Comparison of ENCODE assay signal across 18 mouse cellular contexts in genomic region chr5:134507859-134508399, GRCm38 (mm10). TPM values are rescaled to one million over a fixed set of nuclear protein-coding genes. Genes with fewer than 3 reads are reported as not detected.
DNase-seq lines count a peak whose midpoint lies in the region; ATAC-seq and TF ChIP-seq lines count a peak whose summit lies in the region.
"Had no signal": no experiment of that assay in that cellular context is flagged by ENCODE, and none has a peak within 500 bp of the region (broad histone marks: within the 10 kb centered on the region; RNA-seq: fewer than 3 reads in every experiment).

No protein-coding gene starts in this region.

- H3K4me1 ChIP-seq in forebrain, embryonic 12.5 days: peaks cover 5% of the 10 kb centered on the region; the same call in 1 of the 2 replicates
- peaks cover 16% of the 10 kb centered on the region for H3K4me1 ChIP-seq in forebrain, embryonic 16.5 days (replicated peaks; ENCODE audit: control insufficient read depth, insufficient read depth, low read length)
- peaks cover 13% of the 10 kb centered on the region; the same call in 1 of the 2 replicates for H3K4me1 ChIP-seq in forebrain, embryonic 14.5 days (ENCODE audit: control insufficient read depth, insufficient read depth, low read length)

- no peak for TF ChIP-seq CTCF in brain, embryonic 14.5 days (IDR thresholded peaks at IDR 0.05; ENCODE audit: borderline replicate concordance, extremely low read depth, insufficient read depth, insufficient read length)

- peaks cover 73% of the 10 kb centered on the region for H3K36me3 ChIP-seq in forebrain, embryonic 12.5 days (replicated peaks)
- H3K36me3 ChIP-seq in forebrain, embryonic 16.5 days (ENCODE audit: control insufficient read depth, insufficient read depth): peaks cover 33% of the 10 kb centered on the region
- peaks cover 73% of the 10 kb centered on the region for H3K36me3 ChIP-seq in forebrain, embryonic 14.5 days (ENCODE audit: control insufficient read depth, insufficient read depth, low read length)

- ATAC-seq in forebrain, embryonic 12.5 days (ENCODE audit: low FRiP score): 0 out of 2 replicates have a peak, but pooled peaks have one; percentile 27
- no peak for ATAC-seq in forebrain, embryonic 16.5 days
- no peak for ATAC-seq in forebrain, embryonic 14.5 days

- no peak for TF ChIP-seq POLR2A in brain, embryonic 14.5 days (IDR thresholded peaks at IDR 0.05; ENCODE audit: borderline replicate concordance, extremely low read depth, insufficient read depth, insufficient read length, poor library complexity, severe bottlenecking)

- no peaks in the 10 kb centered on the region for H3K9me3 ChIP-seq in forebrain, embryonic 12.5 days
- H3K9me3 ChIP-seq in forebrain, embryonic 16.5 days (ENCODE audit: control insufficient read depth, low read length): no peaks in the 10 kb centered on the region
- H3K9me3 ChIP-seq in forebrain, embryonic 14.5 days (replicated peaks; ENCODE audit: control insufficient read depth, low read length): no peaks in the 10 kb centered on the region
- H3K9me3 ChIP-seq: megakaryocyte, embryonic 14.5 days had no signal

- 71% methylated on average over 5 of the region's 5 CpGs for WGBS in forebrain, embryonic 12.5 days
- WGBS in forebrain, embryonic 16.5 days: 69% methylated on average over 5 of the region's 5 CpGs
- 69% methylated on average over 5 of the region's 5 CpGs for WGBS in forebrain, embryonic 14.5 days

- peak; percentile 48 for DNase-seq in left cerebral cortex, postnatal 4 days
- DNase-seq in left cerebral cortex, postnatal 36 days (ENCODE audit: low spot score in 2 of 2): no peak
- peak; percentile 63 for DNase-seq in brain, embryonic 14.5 days (ENCODE audit: low read depth)
- DNase-seq in forebrain, embryonic 14.5 days (ENCODE audit: low spot score): no peak
- no peak for DNase-seq in cerebellum, adult 9-10 months
- no peak for DNase-seq in heart, postnatal 4 days

- no peak overlapping the region for H3K9ac ChIP-seq in forebrain, embryonic 12.5 days
- H3K9ac ChIP-seq in forebrain, embryonic 16.5 days (replicated peaks; ENCODE audit: low read depth, low read length): no peak overlapping the region
- H3K9ac ChIP-seq in forebrain, embryonic 14.5 days (ENCODE audit: low read length): no peak overlapping the region

- peak overlapping the region; percentile 21; the same call in 1 of the 2 replicates for H3K27ac ChIP-seq in forebrain, embryonic 12.5 days
- H3K27ac ChIP-seq in forebrain, embryonic 16.5 days (ENCODE audit: low read length): no peak overlapping the region; the same call in none of the 2 replicates
- H3K27ac ChIP-seq in forebrain, embryonic 14.5 days (ENCODE audit: low read depth, low read length): peak overlapping the region; percentile 39; the same call in 1 of the 2 replicates

- intact Hi-C loops in left cerebral cortex, postnatal 4 days (cut with DNase I): no loop called here
- intact Hi-C loops in left cerebral cortex, postnatal 36 days (cut with DNase I): no loop called here

- no peaks in the 10 kb centered on the region for H3K27me3 ChIP-seq in forebrain, embryonic 12.5 days
- no peaks in the 10 kb centered on the region for H3K27me3 ChIP-seq in forebrain, embryonic 16.5 days (replicated peaks; ENCODE audit: control insufficient read depth, insufficient read depth, low read length)
- H3K27me3 ChIP-seq in forebrain, embryonic 14.5 days (replicated peaks; ENCODE audit: control insufficient read depth, insufficient read depth, low read length): no peaks in the 10 kb centered on the region
- H3K27me3 ChIP-seq: CH12.LX had no signal

- H3K4me3 ChIP-seq in forebrain, embryonic 12.5 days (replicated peaks): no peak overlapping the region
- no peak overlapping the region for H3K4me3 ChIP-seq in forebrain, embryonic 16.5 days (replicated peaks; ENCODE audit: low read length)
- no peak overlapping the region for H3K4me3 ChIP-seq in forebrain, embryonic 14.5 days (ENCODE audit: low read depth, low read length)
- H3K4me3 ChIP-seq: megakaryocyte, embryonic 14.5 days; myocyte had no signal

- no peak overlapping the region for H3K4me2 ChIP-seq in forebrain, embryonic 12.5 days
- H3K4me2 ChIP-seq in forebrain, embryonic 16.5 days (ENCODE audit: low read length): no peak overlapping the region
- no peak overlapping the region for H3K4me2 ChIP-seq in forebrain, embryonic 14.5 days (ENCODE audit: low read length)

RNA-seq across cellular contexts. Expression of gene Clip2, which starts 44.3 kb away (rescaled TPM):
- polyA plus RNA-seq in forebrain, embryonic 12.5 days (2016; fragmentation: Nextera tagmentation; extraction: Ambion mirVana): 9.8 and 11.1 TPM in 2 replicates
- 16.2 and 16.6 TPM in 2 replicates for polyA plus RNA-seq in forebrain, embryonic 16.5 days (2015; fragmentation: Nextera tagmentation; extraction: Ambion mirVana)
- total RNA-seq in left cerebral cortex, postnatal 4 days (2021): 100 to 1,000 TPM; 172 to 179 TPM
- total RNA-seq in left cerebral cortex, postnatal 36 days (2021): 100 to 1,000 TPM; 111 TPM
- polyA plus RNA-seq in brain, embryonic 14.5 days (2012; rRNA removed): 77.0 and 115 TPM in 2 replicates
- 11.1 and 15.6 TPM in 2 replicates for polyA plus RNA-seq in forebrain, embryonic 14.5 days (2014; fragmentation: Nextera tagmentation; extraction: Ambion mirVana)
- total RNA-seq in heart, postnatal 4 days (2021): 10 to 100 TPM; 13.0 to 14.2 TPM

RNA-seq across cellular contexts. Expression of gene Gtf2ird1, which starts 51.4 kb away (rescaled TPM):
- 111 and 112 TPM in 2 replicates for polyA plus RNA-seq in forebrain, embryonic 12.5 days (2016; fragmentation: Nextera tagmentation; extraction: Ambion mirVana)
- polyA plus RNA-seq in forebrain, embryonic 16.5 days (2015; fragmentation: Nextera tagmentation; extraction: Ambion mirVana): 83.9 and 96.6 TPM in 2 replicates
- total RNA-seq in left cerebral cortex, postnatal 4 days (2021): 10 to 100 TPM; 67.6 to 81.6 TPM
- total RNA-seq in left cerebral cortex, postnatal 36 days (2021): 10 to 100 TPM; 38.5 to 57.8 TPM
- polyA plus RNA-seq in brain, embryonic 14.5 days (2012; rRNA removed): 78.1 and 80.5 TPM in 2 replicates
- polyA plus RNA-seq in forebrain, embryonic 14.5 days (2014; fragmentation: Nextera tagmentation; extraction: Ambion mirVana): 50.9 and 60.7 TPM in 2 replicates
- 10 to 100 TPM; 59.8 to 60.3 TPM for total RNA-seq in heart, postnatal 4 days (2021)
- total RNA-seq: neutrophil, adult 5-6 weeks had no signal

RNA-seq across cellular contexts. Expression of gene Syna, which starts 52.0 kb away (rescaled TPM):
- polyA plus RNA-seq in forebrain, embryonic 12.5 days (2016; fragmentation: Nextera tagmentation; extraction: Ambion mirVana): 0.14 and 0.27 TPM in 2 replicates
- 0.41 and 0.86 TPM in 2 replicates for polyA plus RNA-seq in forebrain, embryonic 16.5 days (2015; fragmentation: Nextera tagmentation; extraction: Ambion mirVana)
- not detected for total RNA-seq in left cerebral cortex, postnatal 4 days (2021)
- total RNA-seq in left cerebral cortex, postnatal 36 days (2021): under 1 TPM; 0.15 to 0.18 TPM
- 0.04 and 0.06 TPM in 2 replicates for polyA plus RNA-seq in brain, embryonic 14.5 days (2012; rRNA removed)
- 0.10 TPM in 1 of 2 replicates, not detected in the other for polyA plus RNA-seq in forebrain, embryonic 14.5 days (2014; fragmentation: Nextera tagmentation; extraction: Ambion mirVana)
- not detected for total RNA-seq in heart, postnatal 4 days (2021)
- total RNA-seq: heart, adult 18-20 months; heart, postnatal 36 days; MEL; neutrophil, adult 5-6 weeks had no signal
- polyA plus RNA-seq: heart, embryonic 14.5 days; spleen, adult 2 months; stomach, embryonic 14.5 days had no signal

Comparison
In these comparisons a context has a peak if more than half of its experiments do, and no peak if none do; other contexts are left out.
1. DNase-seq: peak in left cerebral cortex, postnatal 4 days (single experiment) and brain, embryonic 14.5 days (single experiment); none in left cerebral cortex, postnatal 36 days (0 of 2), forebrain, embryonic 14.5 days (single experiment), cerebellum, adult 9-10 months (single experiment) and heart, postnatal 4 days (single experiment).